Mouse (Mus musculus) monocyte, adult 5-6 weeks (primary cell): ENCODE data around the gene Disp1. TPM values are rescaled to one million over a fixed set of nuclear protein-coding genes. Genes with fewer than 3 reads are reported as not detected.

Experiments
- ATAC-seq: fragments of 153-309, 156-312 bp; replicated peaks from 2 replicates; pipeline ENCODE4 v1.8.0; 2017; ENCODE audit warnings: mild to moderate bottlenecking; ENCODE audit not compliant: low TSS enrichment, insufficient number of reproducible peaks, severe bottlenecking, poor library complexity, low FRiP score
- total RNA-seq: library from RNA; stranded (forward); fragments of 200-1000, 200-491, 200-594 nt; gene quantifications from 3 replicates; pipeline ENCODE4 v1.2.3, GENCODE M21; 2017

Gene Disp1
- total RNA-seq, 1 experiment from 2014 or later = 3.6 TPM

DNA sequence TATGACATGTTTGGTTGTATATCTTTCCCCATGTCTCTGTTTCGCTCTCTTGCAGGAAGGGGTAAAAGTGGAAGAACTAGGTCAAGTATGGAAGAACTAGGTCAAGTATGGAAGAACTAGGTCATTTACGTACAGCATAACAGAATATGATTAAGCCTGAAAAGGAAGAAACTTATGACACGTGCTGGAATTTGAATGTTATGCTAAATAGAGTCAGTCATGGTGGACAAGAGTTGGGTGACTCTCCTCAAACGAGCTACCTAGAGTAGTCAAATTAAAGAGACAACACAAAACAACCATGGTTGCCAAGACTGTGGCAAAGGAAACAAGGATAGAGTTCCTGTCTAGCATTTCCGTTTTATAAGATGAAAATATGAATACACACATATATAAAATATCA, 116.6 kb downstream of the Disp1 start:
- no peak for ATAC-seq

- ATAC-seq = no peak
These were observed 118.5 kb downstream of the Disp1 start for GRCm38 (mm10) chr1:183102775-183103174.

DNA sequence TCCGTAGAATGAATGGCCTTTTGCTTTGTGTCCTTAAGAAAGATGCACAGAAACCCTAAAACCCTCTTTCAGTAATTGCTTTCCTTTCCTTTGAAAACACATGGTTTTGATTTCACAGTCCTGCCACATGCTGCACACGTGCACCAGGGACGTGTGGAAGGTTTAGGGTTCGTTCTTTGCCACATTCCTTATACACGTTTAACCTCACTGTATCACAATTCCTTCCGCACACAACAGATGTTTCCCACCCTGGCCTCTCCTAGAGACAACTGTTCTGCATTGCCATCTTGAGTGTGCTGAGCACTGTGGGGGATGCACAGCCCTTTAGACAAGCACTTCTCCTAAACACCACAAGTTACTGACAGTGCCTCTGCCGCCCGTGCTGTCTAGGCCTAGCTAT, 119.2 kb downstream of the Disp1 start:
- no peak for ATAC-seq

GRCm38 (mm10) chr1:183101371-183101770, 120.0 kb downstream of the Disp1 start:
- ATAC-seq = no peak

DNA sequence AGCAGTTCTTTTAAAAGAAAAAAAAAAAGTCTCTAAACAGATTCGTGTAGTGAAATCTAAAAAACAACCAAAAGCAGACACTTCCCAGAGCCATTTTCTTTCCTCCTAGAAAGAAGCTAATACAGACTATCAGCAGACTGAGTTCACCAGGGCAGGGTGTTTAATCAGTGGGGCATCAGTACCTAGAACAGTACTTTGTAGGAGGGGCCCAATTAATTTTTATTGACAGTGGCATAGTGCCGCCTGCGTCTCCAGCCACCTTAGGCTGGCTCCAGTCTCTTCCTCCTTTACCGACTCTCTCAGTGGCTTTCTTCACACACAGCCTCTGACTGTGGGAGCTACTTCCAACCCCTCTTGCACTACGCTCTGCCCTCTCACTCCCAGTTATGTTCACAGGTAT, 121.1 kb downstream of the Disp1 start:
- ATAC-seq = no peak

DNA sequence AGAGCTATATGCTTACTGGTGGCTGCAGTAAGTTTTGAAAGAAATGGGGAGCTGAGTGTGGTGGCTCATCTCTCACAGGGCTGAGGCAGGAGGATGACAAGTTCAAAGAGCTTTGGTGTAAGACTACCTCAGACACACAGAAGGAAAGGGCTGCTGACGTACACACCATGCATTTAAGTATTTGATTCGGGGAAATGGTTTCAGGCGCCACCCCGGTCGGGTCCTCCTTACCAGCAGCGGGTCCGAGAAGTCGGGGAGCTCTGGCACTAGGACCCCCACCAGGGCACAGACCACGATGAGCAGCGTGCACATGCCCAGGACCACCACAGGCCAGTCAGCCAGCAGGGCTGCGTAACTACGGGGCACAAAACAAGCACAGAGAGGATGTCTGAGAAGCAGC, 121.6 kb downstream of the Disp1 start:
- no peak for ATAC-seq

DNA sequence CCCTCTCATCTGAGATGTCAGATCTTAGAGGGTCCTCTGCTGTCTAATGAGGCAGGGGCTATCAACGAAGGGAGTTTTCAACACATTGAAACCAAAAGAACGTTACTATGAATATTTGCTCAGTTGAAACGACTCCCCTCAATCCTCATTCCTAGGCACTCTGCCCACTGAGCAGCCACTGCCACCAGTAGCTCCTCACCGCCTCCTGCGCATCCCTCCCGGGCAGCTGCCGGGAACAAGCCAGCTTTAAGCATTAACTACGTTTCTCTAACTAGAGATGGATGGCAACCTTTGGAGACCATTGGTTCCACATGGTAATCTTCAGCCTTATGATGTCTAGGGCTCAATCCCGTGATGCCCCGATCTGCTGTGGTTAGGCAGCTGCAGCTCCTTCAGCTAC, 123.7 kb downstream of the Disp1 start:
- no peak for ATAC-seq

DNA sequence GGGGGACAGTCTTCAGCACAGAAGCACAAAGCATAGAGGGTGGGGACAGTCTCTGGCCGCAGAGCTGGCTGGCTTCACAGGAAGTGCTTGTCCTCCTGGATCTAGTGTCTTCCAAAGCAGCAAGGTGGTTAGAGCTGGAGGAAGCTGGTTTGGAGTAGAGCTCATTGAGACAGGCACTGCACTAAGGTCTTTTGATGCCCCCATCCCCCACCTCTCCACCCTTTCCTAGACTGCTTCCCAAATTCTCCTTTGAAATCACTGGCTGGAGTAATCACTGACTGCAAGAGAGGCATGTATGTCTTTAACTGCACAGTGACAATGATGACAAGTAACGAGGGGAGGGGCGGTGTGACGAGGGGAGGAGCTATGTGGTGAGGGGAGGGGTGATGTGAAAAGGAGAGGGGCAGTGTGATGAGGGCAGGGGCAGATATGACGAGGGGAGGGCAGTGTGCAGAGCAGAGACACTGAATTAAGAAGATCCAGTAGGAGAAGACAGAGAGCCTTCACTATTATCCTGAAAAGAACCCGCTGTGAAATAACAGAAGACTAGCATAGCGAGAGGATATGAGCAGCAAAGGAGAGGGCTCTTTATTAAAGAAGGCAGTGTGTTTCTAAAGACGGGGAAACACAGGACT, 125.8 kb downstream of the Disp1 start:
- no peak for ATAC-seq

GRCm38 (mm10) chr1:183092296-183092695, 129.0 kb downstream of the Disp1 start:
- no peak for ATAC-seq

DNA sequence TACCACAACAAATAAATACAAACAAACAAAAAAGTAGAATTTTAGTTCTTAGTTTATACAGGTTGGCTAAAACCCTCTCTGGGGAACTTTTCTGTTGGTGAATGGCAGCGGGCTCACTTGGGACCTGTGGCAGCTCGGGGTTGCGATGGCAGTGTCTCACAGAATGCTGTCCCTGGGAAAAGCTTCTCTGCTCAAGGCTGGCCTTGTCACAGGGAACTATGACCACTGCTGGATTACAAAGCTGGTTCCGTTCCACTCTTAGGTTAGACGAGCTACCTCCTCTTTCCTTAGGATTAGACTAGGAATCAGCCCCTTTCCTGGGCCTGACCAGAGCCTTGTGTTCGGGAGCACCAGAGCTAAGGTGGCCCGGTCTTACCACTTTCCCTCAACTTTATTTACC, 130.1 kb downstream of the Disp1 start:
- ATAC-seq = no peak

DNA sequence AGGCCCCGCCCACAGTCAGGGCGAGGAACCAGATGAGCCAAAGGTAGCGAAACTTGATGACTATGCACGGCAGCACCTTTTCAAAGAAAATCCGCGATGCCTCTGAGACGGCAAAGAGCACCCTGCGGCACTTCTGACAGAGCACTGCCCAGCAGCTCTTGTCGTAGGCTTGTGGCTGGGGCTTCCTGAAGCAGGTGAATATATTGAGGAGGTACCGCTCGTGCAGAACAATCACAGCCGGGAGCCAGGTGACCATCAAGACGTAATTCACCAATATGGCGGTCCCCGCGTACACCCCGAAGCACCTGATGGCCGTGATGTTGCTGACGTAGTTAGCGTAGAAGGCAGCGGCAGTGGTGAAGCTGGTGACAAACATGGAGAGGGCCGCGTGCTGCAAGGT, 132.7 kb downstream of the Disp1 start:
- ATAC-seq = no peak

DNA sequence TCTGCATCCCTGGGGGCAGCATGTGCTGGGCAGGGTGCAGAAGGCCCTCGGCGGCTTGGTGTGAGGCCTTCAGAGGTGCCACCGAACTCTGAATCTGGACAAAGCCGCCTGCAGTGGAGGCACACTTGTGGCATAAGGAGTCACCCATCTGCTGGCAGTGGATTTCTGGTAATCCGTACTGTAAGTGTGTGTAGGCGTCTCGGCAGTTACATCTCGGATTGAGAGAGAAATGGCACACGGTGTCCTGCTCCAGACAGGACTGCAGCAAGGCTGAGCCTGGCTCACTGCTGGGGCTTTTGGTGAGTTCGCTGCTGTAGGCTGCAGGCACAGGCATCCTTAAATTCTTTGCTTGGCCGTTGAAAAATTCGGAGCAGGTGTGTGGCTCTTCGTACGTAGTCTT, 134.5 kb downstream of the Disp1 start:
- ATAC-seq = no peak

GRCm38 (mm10) chr1:183084085-183085050, 137.0 kb downstream of the Disp1 start:
- ATAC-seq = no peak

- no peak for ATAC-seq
These were observed 138.9 kb downstream of the Disp1 start for GRCm38 (mm10) chr1:183082436-183082835.

- no peak for ATAC-seq
These were observed 140.2 kb downstream of the Disp1 start for GRCm38 (mm10) chr1:183081126-183081525.

- ATAC-seq = no peak
These were observed 146.1 kb downstream of the Disp1 start for GRCm38 (mm10) chr1:183075121-183075822.

- no peak for ATAC-seq
These were observed 148.9 kb downstream of the Disp1 start for GRCm38 (mm10) chr1:183072263-183073050.

DNA sequence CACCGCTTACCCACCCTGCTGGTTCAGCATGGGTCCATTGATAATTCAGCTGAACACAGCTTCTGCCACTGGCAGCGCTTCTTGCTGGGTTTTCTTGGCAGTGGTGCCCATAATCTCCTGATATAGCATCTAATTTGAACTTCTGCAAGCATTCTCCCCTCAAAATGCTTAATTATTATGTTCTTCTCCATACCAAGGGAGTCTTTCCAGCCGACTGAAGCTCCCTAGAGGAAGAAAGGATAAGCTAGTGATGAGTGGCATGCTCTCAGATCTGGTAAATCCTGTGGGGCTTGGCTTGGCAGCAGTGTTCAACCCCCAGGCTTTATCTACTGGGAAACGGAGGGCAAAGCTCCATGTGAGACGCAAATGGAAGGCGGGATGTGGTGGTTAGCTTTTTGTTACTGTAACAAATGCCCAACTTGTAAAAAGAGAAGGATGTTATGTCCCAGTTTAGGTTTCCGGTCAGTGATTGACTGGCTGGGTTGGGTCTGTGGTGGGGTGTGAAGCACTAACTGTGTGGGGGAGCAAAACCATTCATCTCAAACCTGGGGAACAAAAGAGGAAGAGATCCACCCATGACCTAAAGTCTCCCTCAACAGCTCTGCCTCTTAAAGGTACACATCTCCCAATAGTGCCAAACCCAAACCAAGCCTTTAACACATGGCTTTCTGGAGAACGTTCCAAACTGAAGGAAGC, 151.2 kb downstream of the Disp1 start:
- ATAC-seq = no peak
